Mouse (Mus musculus) lung, postnatal 0 days (tissue): ENCODE measurements around the gene Acaa1b.
A peak's percentile ranks its signal among the peaks of the same experiment; 100 is the strongest.

ENCODE experiments used
- CTCF ChIP-seq: IDR thresholded peaks from 2 replicates; pipeline ENCODE4 v1.5.1; 2016; ENCODE audit warnings: antibody characterized with exemption, mild to moderate bottlenecking
- EP300 ChIP-seq: IDR thresholded peaks from 2 replicates; pipeline ENCODE4 v1.6.1; 2016; ENCODE audit warnings: antibody characterized with exemption, mild to moderate bottlenecking, control low read depth

GRCm38 (mm10) chr9:119128436-119129181, 28.3 kb downstream of the Acaa1b start:
- TF ChIP-seq CTCF = peak; percentile 27; the same call in 1 of the 2 replicates
- TF ChIP-seq EP300 = no peak
